Mouse (Mus musculus): ENCODE measurements at regions not wholly inside any gene's neighbourhood (a gene's known extent, or its start where the extent isn't known, plus 50 kb on each side); places are given as distances from the start of the nearest gene placed in this dataset.

DNA sequence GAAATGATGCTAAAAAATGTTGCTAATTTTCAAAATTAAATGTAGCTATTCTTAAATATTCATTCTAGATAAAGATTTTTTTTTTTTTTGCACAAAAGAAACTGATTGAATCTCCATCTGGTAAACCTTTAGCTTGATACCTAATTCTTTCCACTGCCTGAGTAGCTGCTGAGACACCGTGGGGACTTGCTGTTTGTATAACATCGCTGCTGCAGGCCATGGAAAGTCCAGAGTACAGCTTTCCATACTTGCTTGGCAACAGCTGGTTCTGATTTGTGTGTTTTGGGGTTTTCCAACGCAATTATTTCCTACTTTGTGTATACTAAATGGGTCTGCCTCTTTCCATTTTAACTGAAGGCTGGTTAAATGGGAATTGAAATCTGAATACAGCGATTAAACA, 689.7 kb downstream of the Hdgfl1 start:
- no peak for DNase-seq (ENCODE audit: low read depth, low spot score)

DNA sequence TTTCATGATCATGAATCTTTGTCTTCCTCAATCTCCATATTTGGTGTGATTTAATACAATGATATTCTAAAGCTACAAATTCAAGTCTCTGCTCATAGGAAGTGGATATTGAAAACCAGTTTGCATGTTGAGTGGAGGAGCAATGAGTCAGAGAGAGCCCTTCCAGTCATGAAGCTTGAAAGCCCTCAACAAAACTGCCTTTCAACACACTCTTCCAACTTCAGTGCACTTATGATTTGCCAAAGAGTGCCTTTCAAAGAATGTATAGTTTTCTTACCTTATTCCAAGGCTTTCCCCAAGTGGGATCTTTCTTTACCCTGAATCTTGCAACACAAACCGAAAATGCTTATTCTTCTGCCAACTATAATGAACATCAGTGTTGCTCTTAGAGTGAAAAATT, 690.6 kb downstream of the Hdgfl1 start:
- no peak for DNase-seq (ENCODE audit: low read depth, low spot score)

DNA sequence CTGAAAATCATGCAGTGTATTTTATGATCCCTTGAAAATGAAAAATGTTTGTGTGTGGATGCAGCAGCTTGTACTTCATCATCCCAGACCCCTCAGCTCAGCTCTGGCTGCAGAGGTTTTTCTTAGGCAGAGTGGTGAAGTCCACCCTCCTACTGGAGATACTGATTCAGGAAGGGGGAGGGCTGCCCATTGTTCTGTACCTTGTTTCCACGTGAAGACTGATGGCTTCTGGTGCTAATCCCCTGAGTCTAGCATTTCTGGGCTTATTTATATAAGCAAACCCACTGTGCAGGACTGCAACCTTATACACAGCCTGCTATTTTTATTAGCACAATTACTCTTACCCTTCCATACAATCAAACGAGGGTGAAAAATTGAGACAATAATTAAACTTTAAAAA, 708.6 kb downstream of the Hdgfl1 start:
- no peak for DNase-seq (ENCODE audit: low read depth, low spot score)

DNA sequence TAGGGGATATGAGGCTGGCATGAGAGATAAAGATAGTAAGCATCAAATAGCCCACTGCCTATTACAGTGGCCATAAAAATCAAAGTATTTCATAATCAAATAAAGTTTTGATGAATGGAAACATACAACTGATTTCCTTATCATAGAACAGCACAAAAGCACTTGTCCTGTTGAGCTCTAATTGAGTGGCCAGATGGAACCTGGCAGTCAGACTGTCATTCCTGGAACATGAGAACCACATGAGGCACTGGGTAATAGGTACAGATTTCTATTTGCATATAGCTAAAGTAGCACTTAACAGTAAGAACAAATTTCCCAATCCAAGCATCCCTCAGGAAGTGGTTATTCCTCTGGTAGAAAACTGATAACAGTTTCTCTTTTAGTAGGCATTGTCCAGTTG, 732.3 kb downstream of the Hdgfl1 start:
- no peak for DNase-seq (ENCODE audit: low read depth, low spot score)

DNA sequence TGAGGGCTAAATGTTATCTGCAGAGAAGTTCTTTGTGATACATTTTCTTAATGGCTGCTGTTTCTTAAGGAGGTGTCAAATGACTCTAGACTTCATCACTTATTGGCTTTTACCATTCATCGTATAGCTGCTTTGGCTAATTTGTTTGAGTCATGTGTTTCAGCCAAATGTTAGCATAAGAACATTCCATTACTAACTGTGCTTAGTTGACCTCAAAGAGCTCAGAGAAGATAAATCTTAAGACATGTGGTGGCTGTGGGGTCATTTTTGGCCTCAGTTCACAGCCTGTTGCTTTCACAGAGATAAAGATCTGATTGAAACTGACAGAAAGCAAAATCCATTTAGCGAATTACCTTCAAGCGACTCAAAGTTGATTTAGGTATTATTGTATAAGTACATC, 743.6 kb downstream of the Hdgfl1 start:
- peak; percentile 15 for DNase-seq (ENCODE audit: low read depth, low spot score)

DNA sequence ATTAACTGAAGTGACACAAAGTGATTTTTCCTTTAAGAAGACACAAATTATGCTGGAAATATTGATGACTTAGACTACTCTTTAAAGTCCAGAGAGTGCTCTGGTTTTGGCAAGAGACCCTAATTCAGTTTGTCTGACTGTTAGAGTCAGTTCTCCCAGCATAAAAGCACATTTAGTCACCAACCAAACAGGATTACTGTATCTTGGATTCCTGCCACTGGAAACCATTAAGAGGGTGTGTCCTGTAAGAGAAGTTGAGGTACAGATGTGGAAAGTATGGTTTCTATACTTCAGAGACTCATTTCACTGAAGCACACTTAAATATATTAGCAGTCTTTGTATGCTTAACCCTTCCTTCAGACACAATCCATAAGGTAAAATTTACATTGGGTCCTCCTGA, 745.3 kb downstream of the Hdgfl1 start:
- no peak for DNase-seq (ENCODE audit: low read depth, low spot score)

DNA sequence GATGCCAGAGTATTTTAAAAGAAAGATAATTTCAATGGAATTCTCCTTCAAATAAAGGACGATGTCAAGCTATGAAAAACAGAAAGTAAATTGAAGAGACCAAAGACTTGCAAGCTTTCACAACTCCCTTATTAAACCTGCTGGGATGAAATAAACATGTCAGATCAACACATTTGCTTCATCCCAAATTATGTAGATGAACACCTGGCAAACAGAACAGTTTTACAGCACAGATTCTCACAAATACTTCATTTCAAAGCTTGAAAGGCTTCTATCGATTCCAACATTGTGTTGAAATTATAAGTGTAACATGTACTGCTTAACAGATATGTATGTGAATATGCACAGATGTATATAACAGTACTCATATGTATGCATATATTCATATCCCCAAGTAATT, 749.5 kb downstream of the Hdgfl1 start:
- no peak for DNase-seq (ENCODE audit: low read depth, low spot score)

DNA sequence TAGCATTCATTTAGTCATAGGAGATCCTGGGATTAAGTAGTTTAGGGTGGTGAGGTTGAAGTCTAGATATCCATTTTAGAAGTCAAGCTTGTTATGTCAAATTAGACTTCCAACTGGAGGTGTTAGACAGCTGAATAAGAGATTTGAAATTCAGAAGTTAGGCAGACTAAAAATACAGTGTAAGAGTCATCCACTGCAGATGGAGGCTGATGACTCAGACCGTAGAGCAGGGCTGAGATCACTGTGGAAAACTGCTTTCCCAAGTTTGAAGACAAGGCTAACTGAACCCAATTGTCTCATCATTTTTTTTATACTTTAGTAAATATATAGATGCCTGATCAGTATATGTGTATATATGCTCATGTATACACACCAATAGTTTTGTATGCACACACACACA, 738.8 kb upstream of the Nrsn1 start:
- no peak for DNase-seq (ENCODE audit: low read depth, low spot score)

DNA sequence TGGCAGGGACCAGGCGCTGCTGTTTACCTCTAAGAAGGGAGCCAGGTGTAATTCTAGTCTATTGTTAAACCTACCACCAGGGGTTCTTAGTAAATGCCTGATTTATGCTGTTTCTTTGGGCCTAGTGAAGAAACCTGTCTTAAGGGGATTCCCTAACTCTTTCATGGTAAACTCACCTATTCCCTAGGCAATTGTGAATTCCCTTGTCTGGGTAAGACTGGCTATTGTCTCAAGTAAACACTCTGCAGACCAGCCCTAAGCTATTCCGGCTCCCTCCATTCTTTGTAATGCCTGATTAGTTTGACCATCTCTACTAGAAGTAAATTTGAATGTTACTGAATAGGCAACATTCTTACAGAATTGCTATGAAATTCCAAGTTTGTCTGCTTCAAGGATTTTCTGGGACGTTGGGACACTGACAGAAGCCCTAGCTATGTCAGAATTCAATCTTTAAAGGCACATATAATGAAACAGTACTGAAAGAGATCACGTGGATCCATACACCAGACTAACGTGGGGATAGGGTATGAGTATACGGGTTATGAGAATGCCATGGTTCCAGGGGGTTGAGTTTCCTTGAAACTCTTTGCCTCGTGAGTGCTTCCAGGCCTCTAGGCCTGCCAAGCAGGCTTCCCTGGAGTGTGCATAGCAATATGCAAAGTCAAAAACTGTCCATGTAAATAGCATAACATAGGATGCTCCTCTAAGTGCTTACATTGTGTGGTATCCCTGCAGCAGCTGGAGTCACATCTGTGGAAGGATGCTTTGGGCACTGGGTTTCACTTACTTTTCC, 734.7 kb upstream of the Nrsn1 start:
- peak; percentile 93 for DNase-seq (ENCODE audit: low read depth, low spot score)

DNA sequence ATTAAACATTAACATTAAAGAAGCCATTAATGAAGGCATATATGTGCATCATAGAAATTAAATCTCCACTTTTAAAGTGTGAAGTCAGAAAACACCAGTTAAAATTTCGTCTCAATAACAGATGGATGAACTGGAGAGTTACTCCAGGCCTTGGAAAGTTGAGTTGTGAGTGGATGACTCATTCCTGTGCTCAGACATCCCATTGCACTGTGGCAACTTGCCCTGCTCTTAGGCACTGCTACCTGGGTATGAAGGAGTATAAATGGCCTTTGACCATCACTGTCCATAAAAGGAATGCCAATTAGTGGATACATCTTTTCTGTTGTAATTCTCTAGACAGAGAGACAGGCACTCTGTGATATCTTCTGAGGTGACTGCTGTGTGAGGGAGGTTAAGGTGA, 723.2 kb upstream of the Nrsn1 start:
- DNase-seq (ENCODE audit: low read depth, low spot score), result no peak

DNA sequence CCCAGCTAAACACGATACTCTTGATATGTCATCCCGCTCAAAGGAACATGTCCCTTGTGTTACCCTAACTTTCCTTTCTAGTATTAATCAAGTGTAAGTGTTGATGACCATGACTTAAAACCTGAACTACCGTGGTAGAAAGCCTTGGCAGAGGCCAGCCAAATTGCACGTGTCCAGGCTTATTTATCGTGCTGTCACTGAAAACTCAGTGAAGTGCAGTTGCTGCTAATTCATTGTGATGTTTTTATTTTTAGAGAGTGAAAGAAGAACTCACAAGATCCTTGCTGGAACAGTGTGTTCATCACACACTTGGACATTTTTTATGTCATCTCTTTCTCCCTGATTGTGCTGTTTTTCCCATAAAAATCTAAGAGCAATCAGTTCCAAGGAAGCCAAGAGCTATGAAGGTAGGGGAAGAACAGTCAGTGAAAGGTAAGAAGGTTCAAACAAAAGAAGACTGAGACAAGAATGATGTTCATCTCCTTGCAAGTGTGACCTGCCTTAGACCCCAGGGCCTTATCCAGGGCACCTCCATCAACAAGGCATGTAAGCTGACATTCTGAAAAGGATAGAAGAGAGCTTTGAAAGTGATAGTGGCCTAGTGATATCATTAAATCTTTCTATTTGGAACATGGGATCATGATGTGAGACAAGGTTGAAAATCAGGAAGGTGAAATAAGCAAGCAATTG, 718.9 kb upstream of the Nrsn1 start:
- no peak for DNase-seq (ENCODE audit: low read depth, low spot score)

DNA sequence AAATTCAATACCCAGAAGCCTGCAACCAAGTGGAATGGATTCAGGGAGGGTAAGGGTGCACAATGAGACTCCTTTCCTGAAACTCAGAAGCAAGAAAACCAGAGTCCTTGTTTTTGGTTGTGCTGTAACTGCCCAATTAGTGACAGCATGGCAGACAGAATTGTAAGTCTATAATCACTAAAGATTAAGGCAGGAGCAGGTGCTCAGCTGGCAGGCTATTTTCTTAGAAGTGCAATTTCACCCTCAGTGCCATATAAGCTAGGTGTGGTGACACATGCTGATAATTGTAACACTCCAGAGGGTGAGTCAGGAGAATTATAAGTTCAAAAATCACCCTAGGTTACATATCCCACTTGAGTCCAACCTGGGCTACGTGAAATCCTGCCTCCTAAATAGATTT, 714.2 kb upstream of the Nrsn1 start:
- DNase-seq (ENCODE audit: low read depth, low spot score), result no peak

DNA sequence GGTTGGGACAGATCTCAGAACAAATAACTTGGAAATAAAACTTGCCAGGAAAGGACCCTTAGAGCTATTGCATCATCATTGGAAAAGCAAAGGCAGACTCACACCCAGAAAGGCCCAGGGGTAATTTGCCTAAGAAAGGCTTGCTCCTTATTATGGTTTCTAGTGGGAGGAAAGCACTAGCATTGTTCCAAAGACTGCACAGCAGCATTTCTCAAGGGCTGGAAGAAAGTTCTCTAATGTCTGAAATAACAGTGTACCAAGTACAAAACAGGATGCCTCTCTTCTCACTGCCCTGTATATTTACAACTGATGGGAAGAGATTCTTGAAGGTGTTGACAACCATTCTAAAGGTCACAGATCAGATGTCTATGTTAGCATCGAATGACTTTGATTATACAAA, 713.4 kb upstream of the Nrsn1 start:
- peak; percentile 62 for DNase-seq (ENCODE audit: low read depth, low spot score)

DNA sequence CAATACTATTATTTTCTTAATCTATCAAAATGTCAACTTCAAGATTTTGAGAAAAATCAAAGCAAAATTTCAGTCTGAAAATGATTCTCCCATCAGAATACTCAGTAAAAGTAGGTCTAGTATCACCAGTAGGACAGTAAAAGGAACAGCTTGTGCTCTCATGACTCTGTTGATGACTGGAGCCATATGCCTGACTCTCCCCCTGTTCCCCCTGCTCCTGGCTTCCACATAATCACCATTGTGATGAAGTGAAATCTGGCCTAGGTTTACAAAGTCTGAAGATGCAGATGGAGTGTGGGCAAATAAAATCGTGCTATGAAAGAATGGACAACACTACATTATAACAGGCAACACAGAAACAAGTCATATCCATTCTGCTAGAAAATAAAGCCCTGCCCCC, 708.3 kb upstream of the Nrsn1 start:
- DNase-seq (ENCODE audit: low read depth, low spot score), result no peak

DNA sequence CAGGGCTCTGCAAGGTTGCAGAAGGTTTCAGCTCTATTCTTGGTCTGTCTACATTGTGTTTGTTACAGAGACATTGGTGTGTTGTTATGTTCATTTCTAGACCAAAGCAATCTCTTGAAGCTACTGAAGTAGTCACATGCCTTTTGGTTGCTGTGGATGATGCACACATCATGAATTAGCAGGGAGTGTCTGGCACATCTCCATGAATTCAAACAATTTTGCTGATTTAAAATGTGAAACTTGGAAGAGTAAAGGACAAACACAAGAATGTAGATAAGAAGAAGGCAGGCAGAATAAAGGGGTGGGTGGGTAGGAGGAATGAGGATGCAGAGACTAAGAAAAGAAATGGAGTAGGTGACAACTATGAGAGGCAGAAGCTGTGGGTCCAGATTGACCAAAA, 688.3 kb upstream of the Nrsn1 start:
- DNase-seq (ENCODE audit: low read depth, low spot score), result no peak

DNA sequence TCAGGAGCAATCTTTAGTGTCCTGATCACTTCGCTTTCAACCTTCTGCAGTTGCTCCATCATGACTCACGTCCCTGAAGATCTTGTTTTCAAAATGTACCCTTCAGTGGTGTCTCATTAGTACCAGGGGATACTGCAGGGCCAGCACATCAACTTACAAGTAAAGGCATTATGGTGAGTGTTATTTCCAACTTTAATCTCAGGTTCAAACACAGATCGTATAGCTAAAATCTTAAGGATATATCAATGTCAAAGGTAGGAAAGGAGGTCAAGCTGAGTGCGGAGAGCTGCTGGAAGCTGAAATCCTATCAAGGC, 687.8 kb upstream of the Nrsn1 start:
- DNase-seq (ENCODE audit: low read depth, low spot score), result no peak

DNA sequence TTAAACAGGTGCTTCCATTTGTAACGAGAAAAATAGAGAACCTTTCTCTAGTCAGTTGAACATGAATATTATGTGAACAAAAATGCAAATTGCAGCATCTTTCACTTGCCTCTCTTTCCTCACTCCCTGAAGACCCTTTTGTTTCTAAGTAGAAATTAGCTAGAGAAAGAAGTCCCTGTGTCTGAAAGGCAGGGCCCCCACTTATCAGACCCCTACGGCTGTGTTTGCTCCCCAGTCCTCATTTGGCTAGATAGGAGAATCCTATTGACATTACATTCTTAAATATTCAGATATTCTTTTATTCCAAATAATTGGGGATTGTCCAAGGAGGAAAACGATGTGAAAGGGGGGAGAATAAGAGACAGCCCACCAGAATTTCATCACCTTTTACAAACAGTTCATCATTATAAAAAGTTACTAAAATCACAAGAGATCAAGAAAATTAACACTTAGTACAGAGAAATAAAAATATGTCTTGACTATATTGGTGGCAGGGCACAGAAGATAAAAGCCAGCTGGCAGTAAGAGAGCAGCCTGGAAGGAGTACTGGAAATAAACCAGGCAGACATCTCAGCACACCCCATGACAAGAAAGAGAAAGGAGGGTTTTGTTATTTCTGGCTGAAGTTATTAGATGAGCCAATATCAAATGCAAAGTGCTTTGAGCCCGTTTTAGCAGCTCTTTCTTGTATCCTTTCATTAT, 687.3 kb upstream of the Nrsn1 start:
- DNase-seq (ENCODE audit: low read depth, low spot score), result no peak

DNA sequence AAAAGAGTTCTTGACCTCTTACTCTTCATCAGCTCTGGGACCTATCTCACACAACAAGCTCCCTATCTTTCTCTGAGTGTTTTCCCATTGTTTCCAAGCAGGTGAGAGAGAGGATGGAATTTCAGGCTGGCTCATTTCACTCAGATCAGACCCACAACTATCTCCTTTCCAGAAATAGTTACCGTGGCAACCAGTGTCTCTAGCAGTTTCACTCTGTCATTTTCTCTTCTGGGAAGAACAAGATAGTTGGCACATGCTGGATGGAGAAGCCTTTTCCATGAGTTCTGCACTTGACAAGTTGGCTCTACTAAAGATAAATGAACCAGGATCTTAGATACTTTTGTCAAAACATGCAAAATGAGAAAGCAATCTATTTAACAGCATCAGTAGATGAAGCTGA, 667.3 kb upstream of the Nrsn1 start:
- DNase-seq (ENCODE audit: low read depth, low spot score), result no peak

DNA sequence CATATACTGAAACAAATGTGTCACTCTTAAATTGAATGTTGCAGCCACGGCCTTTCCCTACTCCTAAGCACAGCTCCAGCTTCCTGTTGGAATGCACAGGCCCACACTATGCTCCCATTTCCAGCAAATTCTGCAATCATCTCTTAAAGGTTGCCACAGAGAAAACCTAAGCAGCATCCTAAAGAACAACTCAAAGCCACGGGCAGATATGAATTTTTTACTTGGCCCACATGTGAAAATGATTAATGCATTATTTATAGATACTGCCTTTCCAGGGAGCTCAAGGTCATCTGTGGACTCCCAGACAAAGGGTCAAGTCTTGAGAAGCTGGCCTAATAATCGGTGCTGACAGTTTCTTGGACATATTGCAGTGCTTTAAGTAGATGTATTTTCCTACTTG, 663.5 kb upstream of the Nrsn1 start:
- DNase-seq (ENCODE audit: low read depth, low spot score), result no peak

DNA sequence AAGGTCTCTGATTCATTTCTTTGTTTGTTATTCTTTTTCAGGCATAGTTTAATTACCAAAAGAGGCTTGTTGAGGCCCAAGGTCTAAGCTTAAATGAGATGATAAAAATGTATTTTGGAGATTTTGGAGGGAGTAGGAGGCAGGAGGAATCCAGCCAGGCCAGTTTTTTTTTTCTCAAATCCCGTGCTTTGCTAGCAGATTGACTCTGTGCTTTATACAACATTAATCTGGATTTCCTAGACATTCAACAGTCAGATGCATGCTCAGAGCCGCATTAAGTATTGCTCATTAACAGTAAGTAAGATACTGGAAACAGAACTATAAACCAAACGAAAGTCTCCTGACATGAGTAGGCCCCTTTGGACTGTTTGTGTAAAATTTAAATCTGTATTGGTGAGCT, 662.9 kb upstream of the Nrsn1 start:
- DNase-seq (ENCODE audit: low read depth, low spot score), result no peak

DNA sequence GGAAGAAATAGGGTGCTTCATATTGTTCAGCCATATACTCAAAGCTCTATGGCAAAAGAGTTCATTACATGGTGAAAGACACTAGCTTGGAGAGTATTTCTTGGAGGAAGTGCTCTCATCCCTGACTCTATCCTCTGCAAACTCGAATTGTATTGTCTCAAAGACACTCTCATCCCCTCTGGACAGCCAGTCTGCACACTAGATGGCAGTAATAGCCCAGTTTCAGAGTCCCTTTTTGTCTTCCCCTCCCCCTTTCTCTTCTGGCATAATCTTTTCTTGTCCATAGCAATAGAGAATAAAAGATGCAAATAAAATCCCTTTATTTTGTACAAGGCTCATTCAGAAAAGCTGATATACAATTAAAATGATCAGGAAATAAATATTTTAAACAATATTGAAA, 662.5 kb upstream of the Nrsn1 start:
- DNase-seq (ENCODE audit: low read depth, low spot score), result peak; percentile 62

DNA sequence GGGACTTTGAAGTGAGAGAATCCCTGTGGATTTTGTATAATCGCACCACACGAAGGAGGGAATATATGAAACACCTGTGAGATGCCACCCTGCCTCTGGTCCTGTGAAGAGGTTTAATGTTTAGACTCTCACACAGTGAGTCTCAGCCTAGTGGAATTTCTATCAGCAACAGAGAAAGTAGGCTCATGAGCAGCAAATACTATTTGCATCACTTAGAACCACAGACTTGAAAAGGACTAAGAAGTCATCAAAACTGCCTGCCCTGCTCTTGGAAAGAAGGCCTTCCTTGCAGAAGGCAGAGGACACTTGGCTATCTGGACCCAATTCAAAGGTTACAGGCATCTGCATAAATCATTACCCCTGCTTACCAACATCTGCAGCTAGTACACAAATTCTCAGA, 662.1 kb upstream of the Nrsn1 start:
- DNase-seq (ENCODE audit: low read depth, low spot score), result no peak

DNA sequence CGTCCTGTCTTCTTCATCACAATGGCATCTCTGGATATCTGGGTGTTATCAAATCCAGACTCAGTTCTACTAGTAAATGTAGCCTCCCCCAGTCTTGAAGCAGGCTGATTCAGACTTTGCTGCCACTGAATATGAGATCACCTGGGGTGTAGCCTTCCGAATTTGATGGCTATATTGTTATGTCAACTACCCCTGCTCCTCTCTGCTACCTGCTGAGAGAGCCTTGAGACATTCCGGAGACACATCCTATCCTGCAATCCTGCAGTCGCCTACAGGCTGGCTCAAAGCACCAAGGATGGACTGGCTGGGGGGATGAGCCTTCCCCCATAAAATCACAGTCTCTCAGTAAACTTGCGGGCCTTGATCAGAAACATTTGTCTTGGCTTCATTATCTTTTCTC, 655.4 kb upstream of the Nrsn1 start:
- peak; percentile 88 for DNase-seq (ENCODE audit: low read depth, low spot score)

Data from R1 (cell line).